Mouse (Mus musculus) liver, embryonic 14.5 days (tissue): Measurements from ENCODE around the gene Ilf2. TPM values are rescaled to one million over a fixed set of nuclear protein-coding genes. Genes with fewer than 3 reads are reported as not detected.

Experiments used
- ATAC-seq: fragments of 200-750 bp; cut with Nextera tagmentation; 2 replicates; pipeline ENCODE4 v1.8.0; 2017; ENCODE audit warnings: moderate number of reproducible peaks, mild to moderate bottlenecking, moderate library complexity; ENCODE audit not compliant: insufficient read depth
- DNase-seq, 3 experiments: peaks; one replicate each; pipeline ENCODE4 v3.0.0-alpha.2; 2012 to 2013; ENCODE audit warnings: low read depth in 3 of 3, low spot score in 3 of 3
- H3K27ac ChIP-seq: fragments of 300-500 bp; sonication (generic); 2 replicates; pipeline ENCODE4 v1.5.1; 2014; ENCODE audit warnings: moderate library complexity, mild to moderate bottlenecking, control low read depth, inconsistent platforms
- H3K27me3 ChIP-seq: fragments of 300-500 bp; sonication (generic); 2 replicates; pipeline ENCODE4 v1.6.1; 2014; ENCODE audit warnings: mild to moderate bottlenecking, low read length, moderate library complexity; ENCODE audit not compliant: control insufficient read depth, insufficient read depth
- H3K36me3 ChIP-seq: fragments of 300-500 bp; sonication (generic); replicated peaks from 2 replicates; pipeline ENCODE4 v1.6.1; 2014; ENCODE audit warnings: low read depth; ENCODE audit not compliant: control insufficient read depth, insufficient read depth
- H3K4me1 ChIP-seq, 2 experiments: fragments of 200-500 bp in 1 of 2; fragments of 300-500 bp in 1 of 2; sonication (generic) in 1 of 2; replicated peaks; 2 replicates each; pipeline ENCODE4 v1.6.1; 2012 to 2014; ENCODE audit warnings: antibody characterized with exemption in 1 of 2, inconsistent platforms in 1 of 2, low read length in 1 of 2; ENCODE audit not compliant: control insufficient read depth in 2 of 2, insufficient read depth in 2 of 2
- H3K4me2 ChIP-seq: fragments of 300-500 bp; sonication (generic); 2 replicates; pipeline ENCODE4 v1.6.1; 2014; ENCODE audit warnings: low read depth, mild to moderate bottlenecking, control low read depth, moderate library complexity
- H3K4me3 ChIP-seq, 2 experiments: fragments of 200-500 bp in 1 of 2; fragments of 300-500 bp in 1 of 2; sonication (generic) in 1 of 2; 2 replicates each; pipeline ENCODE4 v1.5.1; 2012 to 2014; ENCODE audit warnings: low read depth in 2 of 2, low read length in 2 of 2, mild to moderate bottlenecking in 2 of 2, control low read depth in 1 of 2, inconsistent platforms in 1 of 2, moderate library complexity in 1 of 2; ENCODE audit not compliant: insufficient read depth in 1 of 2
- H3K9ac ChIP-seq: fragments of 300-500 bp; sonication (generic); replicated peaks from 2 replicates; pipeline ENCODE4 v1.6.1; 2014; ENCODE audit warnings: mild to moderate bottlenecking, control low read depth, moderate library complexity
- H3K9me3 ChIP-seq: fragments of 300-500 bp; sonication (generic); 2 replicates; pipeline ENCODE4 v1.6.1; 2016; ENCODE audit warnings: low read length, mixed read lengths; ENCODE audit not compliant: control insufficient read depth
- CTCF ChIP-seq: IDR thresholded peaks from 2 replicates; pipeline ENCODE4 v1.5.1; 2016; ENCODE audit warnings: antibody characterized with exemption, low read depth, control low read depth
- EP300 ChIP-seq: IDR thresholded peaks from 2 replicates; pipeline ENCODE4 v1.6.1; 2016; ENCODE audit warnings: antibody characterized with exemption, low read depth
- WGBS: fragments of 180-500 bp; shearing (Covaris S2); extraction: QIAGEN DNeasy Blood & Tissue Kit; methylation state at CpG from one replicate; pipeline ENCODE4 v1.1.7; 2014; ENCODE audit not compliant: insufficient replicate concordance; 5-methylcytosine and 5-hydroxymethylcytosine counted together
- polyA plus RNA-seq, 2 experiments: library from polyadenylated mRNA; depleted of rRNA in 1 of 2; stranded (reverse) in 1 of 2; unstranded in 1 of 2; fragments of >200 nt; fragmentation: Nextera tagmentation in 1 of 2; extraction: Ambion mirVana in 1 of 2; gene quantifications; 2 replicates each; pipeline versions ENCODE4 v1.2.1 to v1.2.3; 2012 to 2014

Gene Ilf2
- polyA plus RNA-seq, 2 experiments, result 34.5 to 46.5 TPM

GRCm38 (mm10) chr3:90450874-90451273 is 25.1 kb upstream of the Ilf2 start:
- DNase-seq, result no peak
- ATAC-seq, result no peak
- TF ChIP-seq CTCF (no peak), EP300 (no peak)
- Histone ChIP-seq H3K4me2 (peak overlapping the region; percentile 48), H3K9me3 (no peaks in the 10 kb centered on the region), H3K36me3 (no peaks in the 10 kb centered on the region), H3K9ac (no peak overlapping the region), H3K4me3 (peak overlapping the region; percentile 23 to 40; a peak in 3 of 4 replicates), H3K27me3 (no peaks in the 10 kb centered on the region), H3K27ac (no peak overlapping the region), H3K4me1 (peaks cover 0 to 20% of the 10 kb centered on the region in 2 experiments; a peak in 2 of 4 replicates)
- 25% methylated on average over 12 of the region's 12 CpGs for WGBS

GRCm38 (mm10) chr3:90451396-90452095 is 24.4 kb upstream of the Ilf2 start:
- no peak for TF ChIP-seq CTCF
- TF ChIP-seq EP300, result no peak
- Histone ChIP-seq H3K9ac (no peak overlapping the region), H3K4me3 (peak overlapping the region; percentile 23 to 40), H3K27ac (no peak overlapping the region), H3K27me3 (no peaks in the 10 kb centered on the region), H3K4me2 (peak overlapping the region; percentile 48), H3K4me1 (peaks cover 0 to 16% of the 10 kb centered on the region in 2 experiments; a peak in 2 of 4 replicates), H3K36me3 (no peaks in the 10 kb centered on the region), H3K9me3 (no peaks in the 10 kb centered on the region)
- no peak for DNase-seq
- WGBS, result 32% methylated on average over 10 of the region's 10 CpGs
- peak; percentile 24; the same call in 1 of the 2 replicates for ATAC-seq

- DNase-seq, result no peak
- WGBS, result 81% methylated on average over 14 of the region's 14 CpGs
- no peaks in the 10 kb centered on the region for H3K36me3 ChIP-seq
- no peak overlapping the region for H3K9ac ChIP-seq
- TF ChIP-seq EP300 (no peak), CTCF (no peak)
- no peaks in the 10 kb centered on the region for H3K27me3 ChIP-seq
- H3K4me2 ChIP-seq, result no peak overlapping the region
- no peaks in the 10 kb centered on the region for H3K9me3 ChIP-seq
- H3K4me3 ChIP-seq, result no peak overlapping the region
- H3K27ac ChIP-seq, result no peak overlapping the region
- peaks cover 0 to 14% of the 10 kb centered on the region in 2 experiments; a peak in 2 of 4 replicates for H3K4me1 ChIP-seq
- ATAC-seq, result no peak
Measured at GRCm38 (mm10) chr3:90454931-90455330, 21.0 kb upstream of the Ilf2 start.

- Histone ChIP-seq H3K36me3 (no peaks in the 10 kb centered on the region), H3K9ac (no peak overlapping the region), H3K27ac (no peak overlapping the region), H3K27me3 (peaks cover 23% of the 10 kb centered on the region), H3K4me2 (no peak overlapping the region), H3K4me3 (no peak overlapping the region), H3K4me1 (no peaks in the 10 kb centered on the region), H3K9me3 (no peaks in the 10 kb centered on the region)
- ATAC-seq (no peak), DNase-seq (no peak)
- TF ChIP-seq CTCF (no peak), EP300 (no peak)
- WGBS, result 73% methylated on average over 9 of the region's 9 CpGs
Measured at GRCm38 (mm10) chr3:90459727-90460126, 16.2 kb upstream of the Ilf2 start.

- DNase-seq (no peak), ATAC-seq (no peak)
- no peaks in the 10 kb centered on the region for H3K9me3 ChIP-seq
- H3K27me3 ChIP-seq, result peaks cover 29% of the 10 kb centered on the region
- H3K27ac ChIP-seq, result no peak overlapping the region
- 52% methylated on average over 5 of the region's 5 CpGs for WGBS
- H3K9ac ChIP-seq, result no peak overlapping the region
- no peak overlapping the region for H3K4me3 ChIP-seq
- TF ChIP-seq EP300, result no peak
- no peak for TF ChIP-seq CTCF
- H3K4me1 ChIP-seq, result no peaks in the 10 kb centered on the region
- no peaks in the 10 kb centered on the region for H3K36me3 ChIP-seq
- no peak overlapping the region for H3K4me2 ChIP-seq
Measured at GRCm38 (mm10) chr3:90460315-90460714, 15.6 kb upstream of the Ilf2 start.
